Mouse (Mus musculus): Measurements from ENCODE around the gene Rasgrf1.
A peak's percentile ranks its signal among the peaks of the same experiment; 100 is the strongest.
"Not testable (repeated sequence)": the region's sequence is repeated elsewhere in the genome, so short reads cannot be mapped to it uniquely, and the experiment has no call there.

Rasgrf1 gene

DNA sequence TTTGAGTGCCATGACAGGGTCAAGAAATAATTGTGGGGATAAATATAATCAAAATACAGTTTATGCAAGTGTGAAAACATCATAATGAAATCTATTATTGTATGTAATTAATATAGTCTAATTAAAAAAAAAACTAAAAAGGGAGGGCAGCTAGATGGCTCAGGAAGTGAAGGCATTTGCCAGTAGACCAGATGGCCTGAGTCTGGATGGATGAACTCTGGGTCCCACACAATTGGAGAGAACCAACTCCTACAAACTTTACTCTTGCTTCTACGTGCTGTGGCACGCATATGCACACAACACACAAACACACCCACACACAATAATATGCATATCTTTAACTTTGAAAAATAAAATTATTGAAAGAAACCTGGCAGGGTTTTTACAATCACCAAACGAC, 131.8 kb downstream of the Rasgrf1 start:
- no peak for DNase-seq

GRCm38 (mm10) chr9:90042906-90043305, 133.2 kb downstream of the Rasgrf1 start:
- DNase-seq = not testable (repeated sequence)

DNA sequence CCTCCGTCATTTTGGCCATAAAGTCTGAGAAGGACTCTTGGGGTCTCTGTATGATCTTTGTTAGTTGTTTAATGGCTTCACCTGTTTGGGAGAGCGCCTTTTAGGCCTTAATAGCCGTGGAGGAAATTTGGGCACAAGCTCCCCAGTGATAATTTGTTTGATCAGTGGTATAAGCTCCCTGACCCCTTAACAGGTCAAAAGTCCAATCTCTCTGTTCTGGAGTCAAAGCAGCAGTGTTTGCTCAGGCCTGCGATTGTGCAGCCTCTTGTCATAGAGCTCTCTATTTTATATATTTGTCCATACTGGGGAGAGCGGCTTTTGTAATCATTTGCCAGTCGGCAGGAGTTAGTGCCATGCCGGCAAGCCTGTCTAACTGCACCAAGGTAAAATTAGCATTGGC, 135.5 kb downstream of the Rasgrf1 start:
- no peak for DNase-seq

- no peak for DNase-seq
These were observed 138.4 kb downstream of the Rasgrf1 start for GRCm38 (mm10) chr9:90047937-90048627.

GRCm38 (mm10) chr9:90053852-90054251, 144.1 kb downstream of the Rasgrf1 start, which contains the start of gene Ctsh:
Ctsh (plus strand) TSS chr9:90054152.
- no peak for DNase-seq

- DNase-seq = peak; percentile 84
These were observed 144.8 kb downstream of the Rasgrf1 start for GRCm38 (mm10) chr9:90054371-90055145.

GRCm38 (mm10) chr9:90055409-90055808, 145.7 kb downstream of the Rasgrf1 start:
- no peak for DNase-seq

GRCm38 (mm10) chr9:90055911-90056310, 146.2 kb downstream of the Rasgrf1 start:
- no peak for DNase-seq

GRCm38 (mm10) chr9:90056716-90057115, 147.0 kb downstream of the Rasgrf1 start:
- DNase-seq = no peak

GRCm38 (mm10) chr9:90059828-90060573, 150.3 kb downstream of the Rasgrf1 start:
- DNase-seq = no peak

DNA sequence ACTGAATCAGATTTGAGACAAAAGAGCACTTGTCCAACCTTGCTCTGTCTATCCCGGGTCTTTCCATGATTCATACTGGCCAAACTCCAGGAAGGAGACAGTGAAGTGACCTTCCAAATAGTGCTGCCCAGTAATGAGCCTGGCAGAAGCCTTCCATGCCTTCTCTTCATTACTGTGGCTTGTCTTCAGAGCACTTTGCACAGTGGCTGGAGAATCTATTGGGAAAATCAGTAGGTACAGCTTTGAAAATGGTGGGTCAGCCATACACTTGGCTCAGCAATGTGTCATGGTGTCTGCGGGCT, 150.8 kb downstream of the Rasgrf1 start:
- DNase-seq = no peak

DNA sequence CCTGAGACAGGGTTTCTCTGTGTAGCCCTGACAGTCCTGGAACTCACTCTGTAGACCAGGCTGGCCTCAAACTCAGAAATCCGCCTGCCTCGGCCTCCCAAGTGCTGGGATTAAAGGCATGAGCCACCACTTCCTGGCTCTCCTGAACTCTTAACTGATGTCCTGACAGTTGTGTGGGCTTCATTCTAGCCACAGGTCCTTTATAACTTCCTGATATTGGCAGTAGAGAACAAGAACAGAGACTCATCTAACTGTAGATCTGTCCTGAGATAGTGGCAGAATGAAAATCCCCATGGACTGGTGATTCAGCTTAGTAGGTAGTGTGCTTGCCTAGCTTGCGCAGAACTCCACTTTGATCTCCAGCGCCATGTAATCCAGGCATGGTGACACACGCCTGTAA, 151.2 kb downstream of the Rasgrf1 start:
- not testable (repeated sequence) for DNase-seq

- DNase-seq = no peak
These were observed 157.6 kb downstream of the Rasgrf1 start for GRCm38 (mm10) chr9:90067341-90067740.

GRCm38 (mm10) chr9:90068786-90069185, 159.1 kb downstream of the Rasgrf1 start:
- no peak for DNase-seq

GRCm38 (mm10) chr9:90069485-90069884, 159.8 kb downstream of the Rasgrf1 start:
- DNase-seq = peak; percentile 53

GRCm38 (mm10) chr9:90070174-90070573, 160.5 kb downstream of the Rasgrf1 start:
- DNase-seq = no peak

DNA sequence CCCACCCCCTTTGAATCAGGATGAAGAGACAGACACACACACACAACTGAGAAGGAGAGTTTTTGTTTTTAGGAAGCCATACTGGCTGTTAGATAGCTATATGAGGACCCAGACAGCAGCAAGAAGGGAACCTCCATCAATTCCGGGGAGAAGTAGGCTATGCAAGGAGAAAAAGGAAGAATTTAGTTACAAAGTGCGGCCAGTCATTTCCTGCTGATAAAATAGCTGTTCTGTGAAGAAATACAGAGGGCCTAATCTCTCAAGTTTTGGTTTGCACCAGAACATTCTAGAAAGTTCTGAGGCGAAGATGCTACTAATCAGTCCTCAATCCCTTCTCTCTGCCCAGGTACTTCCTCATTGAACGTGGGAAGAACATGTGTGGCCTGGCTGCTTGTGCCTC, 165.6 kb downstream of the Rasgrf1 start:
- DNase-seq = no peak

GRCm38 (mm10) chr9:90076131-90076530, 166.4 kb downstream of the Rasgrf1 start:
- no peak for DNase-seq

All from kidney, adult 11 months (tissue).